Comparison of ENCODE assay signal across 17 mouse cellular contexts in the genomic region with DNA sequence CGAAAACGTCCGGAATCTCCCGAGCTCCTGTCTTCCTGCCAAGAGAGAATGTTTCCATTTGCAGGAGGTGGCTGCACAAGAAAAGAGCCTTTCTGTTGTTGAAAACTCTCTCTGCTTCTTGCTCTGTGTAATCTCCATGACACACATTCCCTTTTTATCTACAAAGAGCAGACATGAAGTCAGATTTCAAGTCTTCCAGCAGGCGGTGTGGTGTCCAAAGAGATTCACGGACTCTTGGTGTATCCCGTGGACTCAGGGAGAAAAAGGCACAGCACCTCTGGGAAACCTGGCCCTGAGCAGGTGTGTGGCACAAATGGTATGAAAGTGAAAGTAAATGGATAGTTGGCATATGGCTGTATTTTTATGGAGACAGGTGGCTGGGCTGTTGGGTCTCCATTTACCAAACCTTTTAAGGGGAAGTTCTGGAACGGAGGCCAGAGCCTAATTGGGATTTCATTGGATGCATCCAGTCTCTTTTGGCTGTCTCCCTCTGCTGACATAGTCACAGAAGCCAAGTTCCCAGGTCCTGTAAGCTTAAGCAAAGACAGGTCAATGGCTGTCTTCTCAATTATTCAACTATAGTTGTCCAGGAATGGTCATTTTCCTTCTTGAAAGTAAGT.
A peak's percentile ranks its signal among the peaks of the same experiment; 100 is the strongest.
DNase-seq lines count a peak whose midpoint lies in the region; ATAC-seq and TF ChIP-seq lines count a peak whose summit lies in the region.
"Had no signal": no experiment of that assay in that cellular context is flagged by ENCODE, and none has a peak within 500 bp of the region (broad histone marks: within the 10 kb centered on the region; RNA-seq: fewer than 3 reads in every experiment).

No protein-coding gene starts in this region.

- no peak for TF ChIP-seq EP300 in stomach, postnatal 0 days (optimal IDR thresholded peaks at IDR 0.05)

- no peak for ATAC-seq in heart, embryonic 12.5 days (ENCODE audit: insufficient number of reproducible peaks, low FRiP score)
- ATAC-seq in midbrain, postnatal 0 days (ENCODE audit: low FRiP score) = no peak
- no peak for ATAC-seq in midbrain, embryonic 13.5 days
- ATAC-seq in stomach, postnatal 0 days (ENCODE audit: low FRiP score, low TSS enrichment) = no peak
- ATAC-seq in hindbrain, embryonic 12.5 days (ENCODE audit: low FRiP score) = no peak
- ATAC-seq: liver, postnatal 0 days had no signal

- H3K36me3 ChIP-seq in heart, embryonic 12.5 days = no peaks in the 10 kb centered on the region
- H3K36me3 ChIP-seq in midbrain, postnatal 0 days (ENCODE audit: insufficient read depth, low read length) = no peaks in the 10 kb centered on the region
- H3K36me3 ChIP-seq in midbrain, embryonic 13.5 days = no peaks in the 10 kb centered on the region
- no peaks in the 10 kb centered on the region for H3K36me3 ChIP-seq in stomach, postnatal 0 days (ENCODE audit: control insufficient read depth, insufficient read depth, low read length)
- no peaks in the 10 kb centered on the region for H3K36me3 ChIP-seq in hindbrain, embryonic 12.5 days
- H3K36me3 ChIP-seq: limb, embryonic 15.5 days; midbrain, embryonic 12.5 days had no signal

- H3K4me3 ChIP-seq in heart, embryonic 12.5 days = no peak overlapping the region
- H3K4me3 ChIP-seq in midbrain, postnatal 0 days (ENCODE audit: low read depth, low read length) = no peak overlapping the region
- H3K4me3 ChIP-seq in midbrain, embryonic 13.5 days (replicated peaks) = no peak overlapping the region
- H3K4me3 ChIP-seq in stomach, postnatal 0 days (ENCODE audit: low read depth, low read length) = no peak overlapping the region
- no peak overlapping the region for H3K4me3 ChIP-seq in hindbrain, embryonic 12.5 days
- H3K4me3 ChIP-seq: limb, embryonic 15.5 days; midbrain, embryonic 12.5 days had no signal

- H3K4me2 ChIP-seq in heart, embryonic 12.5 days = no peak overlapping the region
- no peak overlapping the region for H3K4me2 ChIP-seq in midbrain, postnatal 0 days (ENCODE audit: low read depth, low read length, poor library complexity, severe bottlenecking)
- H3K4me2 ChIP-seq in midbrain, embryonic 13.5 days (replicated peaks) = no peak overlapping the region
- no peak overlapping the region for H3K4me2 ChIP-seq in stomach, postnatal 0 days (replicated peaks; ENCODE audit: low read depth)
- no peak overlapping the region for H3K4me2 ChIP-seq in hindbrain, embryonic 12.5 days (replicated peaks)
- H3K4me2 ChIP-seq: hindbrain, embryonic 14.5 days; limb, embryonic 15.5 days; midbrain, embryonic 12.5 days had no signal

- H3K9ac ChIP-seq in heart, embryonic 12.5 days = no peak overlapping the region
- no peak overlapping the region for H3K9ac ChIP-seq in midbrain, postnatal 0 days (replicated peaks; ENCODE audit: low read length, poor library complexity, severe bottlenecking)
- no peak overlapping the region for H3K9ac ChIP-seq in midbrain, embryonic 13.5 days (replicated peaks)
- no peak overlapping the region for H3K9ac ChIP-seq in stomach, postnatal 0 days (ENCODE audit: low read length)
- no peak overlapping the region for H3K9ac ChIP-seq in hindbrain, embryonic 12.5 days
- H3K9ac ChIP-seq: hindbrain, embryonic 14.5 days; limb, embryonic 15.5 days; liver, postnatal 0 days; midbrain, embryonic 12.5 days had no signal

- 46% methylated on average over 8 of the region's 8 CpGs for WGBS in heart, embryonic 12.5 days
- 84% methylated on average over 8 of the region's 8 CpGs for WGBS in midbrain, postnatal 0 days
- WGBS in midbrain, embryonic 13.5 days = 93% methylated on average over 8 of the region's 8 CpGs
- WGBS in stomach, postnatal 0 days = 79% methylated on average over 8 of the region's 8 CpGs
- 94% methylated on average over 8 of the region's 8 CpGs for WGBS in hindbrain, embryonic 12.5 days

- peak; percentile 9 to 15 for DNase-seq in heart, adult 18-20 months
- peak; percentile 17 for DNase-seq in midbrain, postnatal 0 days (ENCODE audit: low spot score)
- DNase-seq in cerebellum, postnatal 36 days = peak; percentile 19 to 23
- no peak for DNase-seq in stomach, postnatal 0 days (ENCODE audit: low spot score)
- DNase-seq in thymus, postnatal 25 days = no peak
- DNase-seq: adrenal gland, postnatal 14 days; kidney, adult 11 months; kidney, postnatal 25 days; liver, postnatal 0 days; lung, postnatal 36 days; thymus, postnatal 14 days had no signal

- H3K9me3 ChIP-seq in heart, embryonic 12.5 days (replicated peaks) = no peaks in the 10 kb centered on the region
- H3K9me3 ChIP-seq in midbrain, postnatal 0 days (ENCODE audit: low read length) = no peaks in the 10 kb centered on the region
- H3K9me3 ChIP-seq in midbrain, embryonic 13.5 days = no peaks in the 10 kb centered on the region
- no peaks in the 10 kb centered on the region for H3K9me3 ChIP-seq in stomach, postnatal 0 days (ENCODE audit: control insufficient read depth, low read length)
- no peaks in the 10 kb centered on the region for H3K9me3 ChIP-seq in hindbrain, embryonic 12.5 days (replicated peaks)
- H3K9me3 ChIP-seq: limb, embryonic 15.5 days; midbrain, embryonic 12.5 days had no signal

- no peak for TF ChIP-seq CTCF in midbrain, postnatal 0 days (IDR thresholded peaks at IDR 0.05)
- 0 out of 2 replicates have a peak, but pooled peaks have one; percentile 21 for TF ChIP-seq CTCF in stomach, postnatal 0 days (IDR thresholded peaks at IDR 0.05; ENCODE audit: low read depth)

- no peaks in the 10 kb centered on the region for H3K4me1 ChIP-seq in heart, embryonic 12.5 days (replicated peaks)
- H3K4me1 ChIP-seq in midbrain, postnatal 0 days (ENCODE audit: insufficient read depth, low read length) = no peaks in the 10 kb centered on the region
- H3K4me1 ChIP-seq in midbrain, embryonic 13.5 days (replicated peaks) = no peaks in the 10 kb centered on the region
- no peaks in the 10 kb centered on the region for H3K4me1 ChIP-seq in stomach, postnatal 0 days (replicated peaks; ENCODE audit: control insufficient read depth, insufficient read depth)
- H3K4me1 ChIP-seq in hindbrain, embryonic 12.5 days = no peaks in the 10 kb centered on the region
- H3K4me1 ChIP-seq: midbrain, embryonic 12.5 days had no signal

- H3K27ac ChIP-seq in heart, embryonic 12.5 days (ENCODE audit: poor library complexity, severe bottlenecking) = no peak overlapping the region
- H3K27ac ChIP-seq in midbrain, postnatal 0 days (ENCODE audit: low read depth, low read length) = no peak overlapping the region
- H3K27ac ChIP-seq in midbrain, embryonic 13.5 days = no peak overlapping the region
- H3K27ac ChIP-seq in stomach, postnatal 0 days (replicated peaks) = no peak overlapping the region
- no peak overlapping the region for H3K27ac ChIP-seq in hindbrain, embryonic 12.5 days
- H3K27ac ChIP-seq: hindbrain, embryonic 14.5 days; limb, embryonic 15.5 days; midbrain, embryonic 12.5 days had no signal

- H3K27me3 ChIP-seq in heart, embryonic 12.5 days (replicated peaks) = no peaks in the 10 kb centered on the region
- no peaks in the 10 kb centered on the region for H3K27me3 ChIP-seq in midbrain, postnatal 0 days (ENCODE audit: insufficient read depth, low read length)
- H3K27me3 ChIP-seq in midbrain, embryonic 13.5 days = no peaks in the 10 kb centered on the region
- no peaks in the 10 kb centered on the region for H3K27me3 ChIP-seq in stomach, postnatal 0 days (ENCODE audit: control insufficient read depth, insufficient read depth, low read length)
- no peaks in the 10 kb centered on the region for H3K27me3 ChIP-seq in hindbrain, embryonic 12.5 days
- H3K27me3 ChIP-seq: limb, embryonic 15.5 days had no signal

Comparison
In these comparisons a context has a peak if more than half of its experiments do, and no peak if none do; other contexts are left out.
1. DNase-seq: peak in heart, adult 18-20 months (2 of 2), midbrain, postnatal 0 days (single experiment) and cerebellum, postnatal 36 days (2 of 2); none in stomach, postnatal 0 days (single experiment) and thymus, postnatal 25 days (single experiment).